Mouse (Mus musculus): ENCODE data around the gene Htra2.

Htra2 gene

DNA sequence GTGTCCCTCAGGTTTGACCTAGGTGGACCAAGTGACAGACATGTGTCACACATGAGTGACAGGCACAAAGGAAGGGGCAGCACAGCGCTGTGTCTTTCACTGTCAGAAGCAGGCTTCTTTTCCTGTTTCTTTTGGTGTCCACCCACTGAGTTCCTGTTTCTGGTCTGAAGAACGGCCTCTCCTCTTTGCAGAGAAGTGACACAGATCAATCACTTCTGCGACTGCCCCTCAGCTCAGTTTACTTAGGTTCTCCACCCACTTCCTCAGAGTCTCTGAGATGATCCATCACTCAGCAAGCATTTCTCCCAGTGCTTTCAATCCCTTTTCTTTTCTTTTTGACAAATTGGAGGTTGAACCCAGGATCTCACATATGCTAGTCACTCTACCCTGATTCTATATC, 46.4 kb downstream of the Htra2 start:
- DNase-seq (ENCODE audit: low spot score in 2 of 2) = no peak

DNA sequence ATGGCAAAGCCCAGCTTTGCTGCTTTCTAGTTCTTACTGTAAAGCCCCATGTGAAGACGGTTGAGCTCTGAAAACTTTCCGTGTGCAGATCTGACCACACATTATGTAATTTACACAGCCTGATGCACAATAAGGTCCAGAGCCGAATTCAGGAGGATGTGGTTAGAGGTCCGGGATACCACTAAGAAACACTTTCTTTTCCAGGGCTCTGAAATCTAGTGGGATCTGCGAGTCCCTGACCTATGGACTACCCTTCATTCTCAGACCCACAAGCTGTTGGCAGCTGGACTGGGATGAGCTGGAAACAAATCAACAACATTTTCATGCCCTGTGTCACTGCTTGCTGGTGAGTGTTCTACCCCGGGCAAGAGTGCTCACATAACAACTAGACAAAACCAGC, 49.0 kb downstream of the Htra2 start:
- DNase-seq (ENCODE audit: low spot score in 2 of 2) = no peak

DNA sequence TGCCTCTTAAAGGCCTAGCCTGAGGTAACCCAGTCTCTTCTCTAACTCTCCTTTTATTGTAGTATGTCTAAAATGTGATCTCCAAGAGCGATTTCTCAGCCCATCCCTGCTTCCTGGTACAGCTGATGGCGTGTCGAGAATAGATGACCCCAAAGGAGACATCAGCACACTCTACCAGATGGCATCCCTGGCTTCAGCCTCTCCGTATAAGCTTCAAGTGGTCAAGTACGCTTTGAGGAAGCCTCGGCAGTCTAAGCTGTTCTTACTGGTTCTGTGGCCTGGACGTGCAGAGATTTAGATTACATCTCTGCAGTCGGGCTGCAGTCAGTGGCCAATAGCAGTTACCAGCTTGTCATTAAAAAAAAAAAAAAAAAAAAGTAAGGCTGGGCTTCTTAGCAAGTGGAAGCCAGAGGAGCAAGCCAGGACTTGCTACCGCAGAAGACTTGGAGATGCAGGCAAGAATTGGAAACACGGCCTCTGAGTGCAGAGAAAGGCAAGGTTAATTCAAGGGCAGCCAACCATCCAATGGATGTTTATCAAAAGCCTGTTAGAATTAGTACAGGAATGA, 49.5 kb downstream of the Htra2 start:
- DNase-seq (ENCODE audit: low spot score in 2 of 2) = no peak

DNA sequence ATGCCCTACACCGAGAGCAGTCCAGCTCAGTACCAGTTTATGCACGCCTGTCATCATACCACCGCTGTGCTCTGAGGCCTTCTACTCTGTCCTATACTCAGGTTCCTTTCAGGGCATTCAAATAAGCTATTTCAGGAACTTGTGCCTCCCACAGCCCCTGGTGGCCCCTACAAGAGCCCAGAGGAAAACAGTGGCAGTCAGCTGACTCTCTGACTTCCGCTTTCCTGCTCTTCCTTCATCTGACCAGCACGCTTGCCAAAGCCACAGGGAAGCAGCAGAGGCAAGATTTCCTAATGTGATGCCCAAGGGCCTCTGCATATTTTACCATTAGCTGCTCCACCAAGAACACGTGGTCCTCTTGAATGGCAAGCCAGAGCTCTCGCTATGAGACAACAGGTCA, 50.2 kb downstream of the Htra2 start:
- DNase-seq (ENCODE audit: low spot score in 2 of 2) = peak; percentile 15 to 28

DNA sequence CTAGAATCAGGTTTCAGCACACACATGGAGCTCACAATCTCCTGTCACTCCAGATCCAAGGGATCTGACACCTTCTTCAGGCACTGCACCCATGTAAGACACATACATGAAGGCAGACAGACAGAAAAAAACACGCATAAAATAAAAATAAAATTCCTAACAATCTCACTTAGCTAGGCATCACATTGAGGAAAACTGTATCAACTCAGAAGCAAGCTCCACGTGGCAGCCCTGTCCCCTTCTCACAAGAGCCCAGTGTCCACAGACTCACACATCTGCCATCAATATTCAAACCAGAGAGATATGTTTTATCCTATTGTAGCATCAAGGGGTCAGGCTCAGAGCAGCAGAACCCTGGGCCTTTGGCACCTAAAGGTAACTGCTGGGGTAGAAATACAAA, 50.8 kb downstream of the Htra2 start:
- no peak for DNase-seq (ENCODE audit: low spot score in 2 of 2)

GRCm38 (mm10) chr6:83003850-83004249, 51.2 kb downstream of the Htra2 start:
- no peak for DNase-seq (ENCODE audit: low spot score in 2 of 2)

DNA sequence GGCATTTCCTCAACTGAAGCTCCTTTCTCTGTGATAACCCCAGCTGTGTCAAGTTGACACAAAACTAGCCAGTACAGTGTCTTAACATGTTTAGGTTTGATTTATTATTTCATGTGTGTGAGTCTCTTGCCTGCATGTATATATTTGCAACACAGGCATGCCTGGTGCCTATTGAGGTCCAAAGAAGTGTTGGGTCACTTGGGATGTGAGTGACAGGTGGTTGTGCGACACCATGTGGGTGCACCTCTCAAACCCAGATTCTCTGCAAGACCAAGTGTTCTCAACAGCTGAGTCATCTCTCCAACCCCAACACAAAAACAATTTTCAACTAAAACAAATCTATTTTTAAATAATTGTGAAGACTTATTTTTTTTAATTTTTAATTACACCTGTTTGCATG, 52.0 kb downstream of the Htra2 start:
- DNase-seq (ENCODE audit: low spot score in 2 of 2) = no peak

Data from left cerebral cortex, adult 9 months (tissue).